Mouse (Mus musculus): ENCODE data around the gene Tbcc. TPM values are rescaled to one million over a fixed set of nuclear protein-coding genes. Genes with fewer than 3 reads are reported as not detected.

The Tbcc gene
- polyA plus RNA-seq (2012; fragmentation: generic; extraction: Trizol), result 10 to 100 TPM; 51.3 to 59.2 TPM

DNA sequence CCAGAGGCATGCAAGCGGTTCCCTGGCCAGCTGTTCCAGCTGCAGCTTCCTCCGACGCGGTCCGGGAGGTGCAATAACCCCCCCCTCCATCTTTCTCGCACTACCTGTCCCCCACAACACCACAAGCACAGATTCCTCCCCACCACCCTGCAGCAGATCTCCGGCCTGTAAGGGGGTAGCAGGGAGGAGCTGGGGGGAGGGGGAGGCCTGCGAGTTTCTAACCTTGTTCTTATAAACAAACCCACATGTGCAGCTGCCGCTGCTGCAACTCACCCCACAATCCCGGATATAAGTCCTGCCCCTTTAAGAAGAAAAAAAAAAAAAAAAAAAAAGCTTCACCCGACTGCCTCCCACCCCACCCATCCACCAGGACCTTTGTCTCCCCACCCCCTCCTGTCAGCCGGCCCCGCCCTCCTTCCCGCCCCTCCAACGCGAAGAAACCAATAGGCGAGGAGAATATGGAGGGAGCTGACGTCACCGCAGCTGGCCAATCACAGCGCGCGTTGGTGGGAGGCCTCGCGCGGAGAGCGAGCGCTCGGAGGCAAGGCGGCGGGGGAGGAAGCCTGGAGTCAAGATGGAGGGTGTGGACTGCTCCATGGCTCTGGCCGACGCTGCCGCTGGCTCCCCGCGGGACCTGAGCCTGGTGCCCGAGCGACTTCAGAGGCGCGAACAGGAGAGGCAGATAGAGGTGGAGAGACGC lies at the start of gene Tbcc:
Gene Tbcc (plus strand): TSS at position 569 of the 700 bp plus-strand sequence.

DNA sequence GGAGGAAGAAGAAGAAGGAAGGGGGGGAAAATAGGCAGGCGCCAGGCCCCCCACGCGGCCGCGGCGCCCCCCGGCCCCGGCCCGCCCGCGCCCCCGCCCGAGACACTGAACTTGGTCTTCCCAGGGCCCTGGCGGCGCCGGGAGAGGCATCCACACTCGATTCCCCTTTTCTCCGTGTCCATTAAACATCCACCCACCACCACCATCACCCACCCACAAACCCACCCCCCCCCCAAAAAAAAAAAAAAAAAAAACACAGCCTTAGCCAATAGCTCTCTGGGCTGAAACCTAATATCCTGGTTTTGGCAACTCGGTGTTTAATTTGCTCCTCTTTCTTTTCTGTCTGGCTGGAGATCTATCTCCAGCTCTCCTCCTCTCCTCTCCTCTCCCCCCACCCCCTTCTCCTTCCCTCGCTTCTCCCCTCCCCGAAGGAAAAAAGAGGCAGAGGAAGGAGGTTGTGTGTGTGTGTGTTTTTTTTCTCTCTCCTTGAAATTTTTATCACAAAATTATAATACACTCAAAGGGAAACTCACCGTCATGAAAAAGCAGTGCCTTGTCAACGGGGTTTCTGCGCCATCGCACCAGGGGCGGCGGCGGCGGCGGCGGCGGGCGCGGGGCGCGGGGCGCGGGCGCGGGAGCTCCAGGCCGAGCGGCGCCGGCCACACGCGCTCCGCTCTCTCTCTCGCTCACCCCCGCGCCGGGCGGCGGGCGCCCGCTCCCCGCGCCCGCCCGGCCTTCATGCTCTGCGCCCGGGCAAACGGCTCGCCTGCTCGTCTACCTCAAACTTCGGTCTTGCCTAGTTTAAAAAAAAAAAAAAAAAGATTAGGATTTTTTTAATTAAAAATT lies 32.4 kb upstream of the Tbcc start, which contains the start of gene Bicral:
Gene Bicral (minus strand): TSS at position 580 of the 846 bp plus-strand sequence.

DNA sequence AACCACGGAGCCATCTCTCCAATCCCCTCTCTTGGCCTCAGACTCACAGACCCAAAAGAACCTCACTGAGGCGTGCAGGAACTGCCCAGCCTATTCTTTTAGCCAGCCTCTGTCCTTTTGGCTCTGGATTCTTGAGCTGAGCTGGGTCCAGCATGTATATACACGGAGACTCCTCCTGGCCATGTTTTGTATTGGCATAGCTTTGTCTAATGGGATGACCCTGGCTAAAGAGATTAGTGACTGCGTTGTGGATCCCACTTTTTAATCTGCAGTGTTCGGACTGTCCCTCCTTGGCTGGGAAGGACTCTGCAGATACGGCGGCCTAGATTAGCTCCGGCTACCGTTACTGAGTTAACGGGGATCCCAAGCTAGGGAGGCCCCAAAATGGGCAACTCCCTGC lies 19.7 kb downstream of the Tbcc start, which contains the start of gene Prph2:
Gene Prph2 (plus strand): TSS at position 274 of the 400 bp plus-strand sequence.

Other genes with a start within 250 kb of the Tbcc start
- 10 to 100 TPM in 1 of 2 experiments, 1 to 10 TPM in 1; 6.4 to 23.3 TPM for gene Klc4, start 244.7 kb upstream of the Tbcc start, polyA plus RNA-seq (2012; fragmentation: generic; extraction: Trizol)
- 100 to 1,000 TPM; 127 to 324 TPM for gene Mrpl2, start 244.5 kb upstream of the Tbcc start, polyA plus RNA-seq (2012; fragmentation: generic; extraction: Trizol)
- gene Cul7, start 240.3 kb upstream of the Tbcc start, polyA plus RNA-seq (2012; fragmentation: generic; extraction: Trizol), result 100 to 1,000 TPM in 1 of 2 experiments, 10 to 100 TPM in 1; 73.7 to 172 TPM
- gene Rrp36, start 216.3 kb upstream of the Tbcc start, polyA plus RNA-seq (2012; fragmentation: generic; extraction: Trizol), result 10 to 100 TPM; 30.8 to 53.1 TPM
- gene Mea1, start 211.9 kb upstream of the Tbcc start, polyA plus RNA-seq (2012; fragmentation: generic; extraction: Trizol), result 100 to 1,000 TPM; 206 to 222 TPM
- gene Klhdc3, start 209.8 kb upstream of the Tbcc start, polyA plus RNA-seq (2012; fragmentation: generic; extraction: Trizol), result 100 to 1,000 TPM in 1 of 2 experiments, 10 to 100 TPM in 1; 71.0 to 103 TPM
- 100 to 1,000 TPM in 1 of 2 experiments, 10 to 100 TPM in 1; 79.4 to 109 TPM for gene Ppp2r5d, start 185.6 kb upstream of the Tbcc start, polyA plus RNA-seq (2012; fragmentation: generic; extraction: Trizol)
- gene Pex6, start 179.2 kb upstream of the Tbcc start, polyA plus RNA-seq (2012; fragmentation: generic; extraction: Trizol), result 10 to 100 TPM; 30.1 to 56.6 TPM
- under 1 TPM; 0.30 to 0.38 TPM for gene Gnmt, start 161.5 kb upstream of the Tbcc start, polyA plus RNA-seq (2012; fragmentation: generic; extraction: Trizol)
- gene Cnpy3, start 138.5 kb upstream of the Tbcc start, polyA plus RNA-seq (2012; fragmentation: generic; extraction: Trizol), result 10 to 100 TPM; 64.8 to 76.8 TPM
- under 1 TPM; 0.07 to 0.11 TPM for gene Ptcra, start 127.0 kb upstream of the Tbcc start, polyA plus RNA-seq (2012; fragmentation: generic; extraction: Trizol)
- 100 to 1,000 TPM; 116 to 123 TPM for gene 2310039H08Rik, start 118.0 kb upstream of the Tbcc start, polyA plus RNA-seq (2012; fragmentation: generic; extraction: Trizol)
- gene Rpl7l1, start 108.0 kb upstream of the Tbcc start, polyA plus RNA-seq (2012; fragmentation: generic; extraction: Trizol), result 10 to 100 TPM; 34.7 to 71.1 TPM
- gene Bicral, start 32.2 kb upstream of the Tbcc start, polyA plus RNA-seq (2012; fragmentation: generic; extraction: Trizol), result 1 to 10 TPM in 1 of 2 experiments, under 1 TPM in 1; 0.28 to 7.2 TPM
- under 1 TPM in 1 of 2 experiments, not detected in 1; 0.02 TPM for gene Prph2, start 19.8 kb downstream of the Tbcc start, polyA plus RNA-seq (2012; fragmentation: generic; extraction: Trizol)
- 10 to 100 TPM in 1 of 2 experiments, 1 to 10 TPM in 1; 6.3 to 22.3 TPM for gene Ubr2, start 119.9 kb downstream of the Tbcc start, polyA plus RNA-seq (2012; fragmentation: generic; extraction: Trizol)

Measured in C3H10T1/2 (cell line).